Mouse (Mus musculus): ENCODE measurements around the gene Mad1l1.

Mad1l1 gene

DNA sequence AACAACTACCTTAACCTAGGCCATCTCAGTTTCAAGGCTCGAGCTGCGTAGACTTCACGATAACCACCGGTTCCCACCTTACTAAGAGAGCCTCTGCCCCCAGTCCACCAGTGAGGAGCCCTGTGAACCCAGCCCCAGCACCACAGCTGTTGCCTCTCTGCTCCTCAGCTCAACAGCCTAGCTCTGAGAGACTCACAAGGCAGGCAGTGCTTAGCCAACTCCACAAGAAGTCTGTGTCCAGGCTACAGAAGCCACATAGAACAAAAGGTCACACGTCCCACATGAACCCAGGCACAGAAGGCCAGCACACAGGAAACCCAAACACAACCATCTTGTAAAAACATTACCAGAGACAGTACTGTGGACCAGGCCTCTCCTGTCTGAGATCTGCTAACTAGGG, 62.7 kb downstream of the Mad1l1 start:
- no peak for DNase-seq (ENCODE audit: low spot score)

DNA sequence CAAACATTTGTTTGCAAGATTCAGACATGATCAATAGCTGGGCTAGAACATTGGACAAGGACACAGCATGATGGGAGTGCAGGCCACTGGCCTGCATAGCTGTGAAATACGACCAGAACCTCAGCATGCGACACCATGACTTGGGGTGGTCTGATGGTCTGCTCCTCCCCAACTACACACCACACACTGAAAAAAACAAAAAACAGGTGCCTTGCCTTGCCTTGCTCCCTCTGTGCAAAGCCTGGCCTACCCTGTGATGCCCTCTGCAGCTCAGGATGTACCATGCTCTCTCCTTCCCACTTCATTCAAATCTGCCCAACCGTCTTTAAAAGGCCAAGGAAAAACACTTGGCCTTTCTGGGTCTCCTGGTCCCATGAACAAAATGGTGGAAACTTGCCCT, 63.3 kb downstream of the Mad1l1 start:
- DNase-seq (ENCODE audit: low spot score) = no peak

DNA sequence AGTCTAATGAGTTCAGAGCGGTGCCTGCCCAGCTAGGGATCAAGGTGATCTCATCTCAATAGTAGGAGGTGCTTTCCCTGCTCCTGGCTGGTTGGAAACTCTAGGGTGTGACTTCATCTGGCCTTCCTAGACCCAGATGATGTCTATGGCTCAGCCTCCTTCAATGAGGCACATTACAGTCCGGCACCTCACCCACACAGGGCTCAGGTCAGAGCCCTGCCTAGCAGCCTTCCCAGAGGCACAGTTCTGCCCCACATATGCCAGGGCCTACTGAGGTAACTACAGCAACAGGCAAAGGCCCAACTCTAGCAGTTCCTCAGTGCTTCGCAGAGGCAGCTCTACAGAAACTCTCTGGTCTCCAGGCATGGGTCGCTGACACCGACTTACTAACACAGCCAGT, 63.9 kb downstream of the Mad1l1 start:
- no peak for DNase-seq (ENCODE audit: low spot score)

DNA sequence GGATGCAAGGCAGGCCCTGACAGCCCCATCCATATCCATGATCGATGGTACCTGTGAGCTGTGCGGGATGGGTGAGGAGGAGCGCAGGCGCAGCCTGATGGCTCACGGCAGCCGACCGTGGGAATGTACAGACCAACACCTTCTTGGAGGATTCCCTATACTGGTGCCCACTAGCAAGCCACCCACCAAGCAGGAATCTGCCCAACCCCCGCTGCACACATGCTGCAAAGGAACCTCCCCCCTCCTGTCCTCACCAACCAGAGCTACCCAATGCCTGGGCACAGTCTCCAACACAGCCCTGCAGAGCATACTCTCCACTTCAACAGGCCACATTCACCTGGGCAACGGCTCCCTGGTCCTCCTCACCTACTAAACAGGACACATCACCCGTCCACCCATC, 64.7 kb downstream of the Mad1l1 start:
- no peak for DNase-seq (ENCODE audit: low spot score)

DNA sequence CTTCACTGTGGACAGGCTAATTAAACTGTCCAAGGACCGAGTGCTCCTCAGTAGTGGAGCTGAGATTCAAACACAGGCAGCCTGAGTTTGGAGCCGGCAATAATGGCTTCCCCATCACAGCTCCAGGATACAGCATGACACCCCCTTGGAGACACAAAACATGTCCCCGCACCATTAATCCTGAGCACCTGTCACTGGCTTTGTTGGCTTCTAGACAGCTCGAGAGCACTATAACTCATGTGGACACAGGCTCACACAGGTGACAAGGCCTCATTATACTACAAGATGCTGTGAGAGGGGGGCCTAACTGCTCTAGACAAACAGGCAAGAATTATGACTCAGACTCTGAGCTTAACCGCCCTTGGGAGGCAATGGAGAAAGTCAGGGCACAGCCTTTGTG, 66.1 kb downstream of the Mad1l1 start:
- no peak for DNase-seq (ENCODE audit: low spot score)

DNA sequence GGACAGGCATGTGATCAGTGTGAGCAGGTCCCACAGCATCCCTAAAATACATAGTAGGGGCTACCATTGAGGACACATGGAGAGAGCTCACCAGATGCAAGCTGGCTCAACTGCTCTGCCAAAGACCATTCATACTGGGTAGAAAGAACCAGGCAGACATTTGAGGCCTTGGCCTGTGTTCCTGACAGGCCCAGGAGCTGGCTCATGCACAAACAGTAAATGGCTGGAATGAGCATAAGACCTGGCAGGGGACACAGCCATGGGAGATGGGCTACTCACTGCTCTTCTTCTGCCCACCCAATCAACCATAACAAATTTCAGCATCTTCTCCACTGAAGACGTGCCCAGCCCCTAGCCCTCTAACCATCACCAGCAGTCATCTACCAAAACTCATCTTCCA, 66.7 kb downstream of the Mad1l1 start:
- no peak for DNase-seq (ENCODE audit: low spot score)

DNA sequence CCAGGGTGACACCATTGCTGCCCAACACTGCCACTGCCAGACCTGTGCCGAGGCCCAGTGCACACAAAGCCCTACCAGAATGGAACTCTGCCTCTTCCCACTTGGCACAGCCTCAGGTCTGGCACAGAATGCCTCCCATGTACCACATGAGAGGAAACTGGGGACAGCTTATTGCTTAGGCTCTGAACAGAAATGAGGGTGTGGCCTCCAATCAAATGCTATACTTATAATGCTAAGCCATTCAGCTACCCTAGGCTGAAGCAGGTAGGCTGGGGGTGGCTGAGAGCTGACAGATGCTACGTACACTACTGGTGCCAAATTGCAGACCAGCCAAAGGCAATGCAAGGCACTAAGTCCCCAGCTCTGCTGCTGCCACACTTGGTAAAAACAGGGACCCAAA, 69.4 kb downstream of the Mad1l1 start:
- no peak for DNase-seq (ENCODE audit: low spot score)

DNA sequence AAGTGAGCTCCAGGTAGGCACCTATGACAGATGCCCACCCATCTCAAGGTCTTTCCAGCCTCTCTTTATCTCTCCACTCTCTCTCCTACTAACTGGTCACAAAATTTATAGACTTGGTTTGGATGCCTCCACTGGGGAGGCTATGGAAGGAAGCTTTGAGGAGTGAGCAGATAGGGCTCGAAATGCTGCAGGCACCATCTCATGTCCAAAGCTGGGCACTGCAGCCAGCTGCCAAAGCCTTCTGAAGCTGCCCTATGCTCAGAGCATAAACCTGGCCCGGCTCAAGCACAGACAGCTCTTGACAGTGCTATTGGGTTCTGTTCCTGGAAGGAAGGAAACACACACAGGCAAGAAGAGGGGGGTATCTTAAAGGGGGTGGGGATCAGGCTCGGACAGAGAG, 71.0 kb downstream of the Mad1l1 start:
- no peak for DNase-seq (ENCODE audit: low spot score)

DNA sequence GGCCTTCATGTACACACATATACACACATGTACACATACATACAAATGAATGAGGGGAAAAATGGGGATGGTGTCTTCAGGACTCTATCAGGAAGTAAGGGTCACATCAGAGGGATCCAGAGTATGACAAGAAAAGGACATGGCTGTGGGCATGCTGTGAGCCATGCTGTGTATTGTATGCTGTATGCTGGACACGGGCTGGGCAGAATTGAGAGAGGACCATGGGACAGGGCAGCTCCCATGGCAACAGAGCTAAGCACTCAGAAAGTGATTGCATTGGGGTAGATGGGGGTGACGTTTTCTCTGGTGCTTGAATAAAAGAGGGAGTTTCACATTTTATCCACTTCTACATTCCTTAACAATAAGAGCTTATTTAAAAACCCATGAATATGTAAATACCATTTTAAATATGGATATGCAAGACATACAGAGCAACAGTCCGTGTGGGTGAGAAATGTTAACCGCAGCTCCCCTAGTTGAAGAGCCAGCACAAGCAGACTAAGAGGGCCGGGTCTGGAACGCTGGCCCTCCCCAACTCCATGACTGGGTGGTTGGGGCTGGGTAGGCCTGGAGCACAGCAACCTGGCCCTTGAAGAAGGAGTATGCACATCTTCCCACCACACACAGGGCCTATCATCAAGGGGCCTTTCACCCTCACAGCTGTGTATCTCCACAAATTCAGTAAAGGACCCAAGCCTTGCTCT, 71.8 kb downstream of the Mad1l1 start:
- DNase-seq (ENCODE audit: low spot score) = no peak

DNA sequence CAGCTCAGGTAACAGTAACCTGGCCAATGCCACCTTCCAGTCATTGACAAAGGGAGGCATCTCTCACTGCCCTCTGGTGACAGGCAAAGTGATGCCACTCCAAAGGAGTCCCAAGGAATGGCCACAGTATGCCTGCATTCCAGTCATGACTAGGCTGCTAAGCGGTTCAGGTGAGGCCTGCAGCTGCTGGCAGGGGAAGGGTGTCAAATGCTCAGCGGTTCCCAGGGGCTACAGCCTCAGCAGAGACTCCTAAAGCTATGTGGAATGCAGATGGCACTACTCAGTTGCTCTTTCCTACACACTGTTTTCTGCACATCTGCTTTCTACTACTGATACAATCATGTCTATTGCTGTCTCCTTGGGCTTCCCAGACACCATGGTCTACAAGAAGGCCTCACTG, 73.3 kb downstream of the Mad1l1 start:
- DNase-seq (ENCODE audit: low spot score) = no peak

DNA sequence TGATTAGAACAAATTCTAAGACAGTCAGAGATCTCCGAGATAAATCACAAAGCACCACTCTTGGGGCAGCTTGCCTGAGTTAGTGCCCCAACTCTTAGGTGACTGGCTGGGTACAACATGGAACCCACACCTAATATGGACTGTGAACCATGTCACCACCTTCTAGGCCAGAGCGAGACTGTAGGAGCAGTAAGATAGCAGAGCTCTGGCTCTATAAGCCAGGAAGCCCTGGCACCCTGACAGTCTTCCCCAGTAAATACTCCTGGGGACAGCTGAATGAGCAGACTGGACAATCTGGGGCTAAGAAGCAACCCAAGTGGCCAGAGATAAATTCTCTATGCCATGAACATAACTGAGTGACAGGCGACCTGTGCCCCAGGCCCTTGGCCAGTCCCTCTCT, 81.1 kb downstream of the Mad1l1 start:
- no peak for DNase-seq (ENCODE audit: low spot score)

DNA sequence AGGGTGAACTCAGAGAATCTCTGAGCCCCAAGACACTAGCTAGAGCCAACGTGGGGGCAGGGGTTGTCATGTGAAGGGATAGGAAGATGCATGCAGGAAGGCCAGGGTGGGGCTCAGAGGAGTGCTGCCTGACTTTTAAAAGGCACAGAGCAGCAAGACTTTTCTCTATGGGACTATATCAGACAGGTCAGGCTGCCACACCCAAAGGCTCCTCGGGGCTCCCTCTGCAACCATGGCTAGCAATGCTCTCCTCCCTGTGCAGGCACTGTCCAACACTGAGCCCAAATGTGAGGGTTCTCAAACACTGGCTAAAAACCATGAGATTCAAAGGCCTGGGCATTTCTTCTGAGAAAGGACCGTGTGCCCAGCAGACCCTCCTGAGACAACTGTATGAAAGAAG, 82.5 kb downstream of the Mad1l1 start:
- DNase-seq (ENCODE audit: low spot score) = no peak

DNA sequence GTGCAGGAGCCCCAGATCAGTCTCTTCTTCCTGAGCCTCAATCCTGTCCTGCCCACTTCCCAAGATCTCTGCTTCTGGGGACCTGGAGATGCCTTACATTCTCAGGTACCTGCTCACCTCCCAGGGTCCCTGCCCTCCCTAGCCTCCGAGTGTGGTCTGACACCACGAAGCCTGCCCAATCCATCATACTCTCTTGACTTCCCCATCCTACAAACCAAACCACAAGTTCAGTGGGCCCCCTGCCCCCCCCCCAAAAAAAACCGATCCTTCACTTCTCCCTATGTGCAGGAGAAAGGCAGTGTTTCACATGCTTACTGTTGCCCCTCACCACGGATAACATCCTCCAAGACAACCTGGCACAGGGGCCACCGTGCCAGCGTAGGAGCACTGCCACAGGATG, 90.5 kb downstream of the Mad1l1 start:
- DNase-seq (ENCODE audit: low spot score) = no peak

DNA sequence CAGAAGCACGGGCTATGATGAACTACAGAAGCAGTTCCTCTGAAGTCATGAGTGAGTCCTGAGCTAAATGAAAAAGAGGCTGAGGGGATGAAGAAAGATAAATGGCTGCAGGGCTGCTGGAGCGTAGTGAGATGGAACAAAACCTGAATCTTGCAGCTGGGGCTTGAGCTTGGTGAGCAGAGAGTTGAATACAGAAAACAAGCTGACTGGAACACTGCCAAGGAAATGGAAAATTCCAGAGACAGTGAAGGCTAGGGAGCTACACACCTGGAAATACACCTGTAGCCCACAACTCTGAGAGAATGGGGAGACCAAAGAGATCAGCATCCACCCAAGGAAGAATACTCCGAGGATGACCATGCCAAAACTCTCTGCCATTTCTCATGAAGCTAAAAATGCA, 93.0 kb downstream of the Mad1l1 start:
- DNase-seq (ENCODE audit: low spot score) = no peak

DNA sequence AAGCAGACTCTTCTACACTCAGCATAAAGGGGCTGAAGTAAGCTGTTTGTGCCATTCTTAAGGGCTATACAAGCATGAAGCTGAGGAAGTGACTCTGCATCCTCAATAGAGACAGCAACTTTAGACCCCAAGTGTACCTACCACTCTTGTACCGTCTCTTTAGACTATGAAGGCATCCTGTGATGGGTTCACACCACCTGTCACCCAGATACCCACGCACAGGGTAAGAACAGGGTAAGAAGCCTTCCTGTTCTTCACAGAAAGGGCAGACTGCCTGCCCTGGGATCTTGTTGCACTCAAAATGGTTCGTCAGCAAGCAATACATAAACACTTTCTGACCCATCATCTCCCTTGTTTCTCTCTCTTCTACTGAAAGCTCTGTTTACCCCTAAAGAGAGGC, 94.5 kb downstream of the Mad1l1 start:
- DNase-seq (ENCODE audit: low spot score) = no peak

DNA sequence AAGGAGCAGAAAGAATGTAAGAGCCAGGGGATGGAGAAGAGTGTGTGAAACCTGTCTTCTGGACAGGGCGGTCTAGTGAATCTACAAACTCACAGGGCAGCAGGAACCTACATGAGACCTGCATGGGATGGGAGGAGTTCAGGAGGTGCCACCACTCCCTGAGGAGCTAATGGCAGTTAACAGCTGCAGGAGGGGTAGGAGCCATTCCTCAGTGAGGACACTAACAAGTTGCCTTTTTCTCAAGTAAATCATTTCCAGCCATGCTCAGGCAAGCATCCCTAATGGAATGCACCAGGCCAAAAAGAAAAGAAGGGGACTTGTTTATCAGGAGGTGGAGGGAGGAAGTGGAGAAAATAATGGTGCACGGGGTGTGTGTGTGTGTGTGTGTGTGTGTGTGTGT, 95.5 kb downstream of the Mad1l1 start:
- DNase-seq (ENCODE audit: low spot score) = no peak

DNA sequence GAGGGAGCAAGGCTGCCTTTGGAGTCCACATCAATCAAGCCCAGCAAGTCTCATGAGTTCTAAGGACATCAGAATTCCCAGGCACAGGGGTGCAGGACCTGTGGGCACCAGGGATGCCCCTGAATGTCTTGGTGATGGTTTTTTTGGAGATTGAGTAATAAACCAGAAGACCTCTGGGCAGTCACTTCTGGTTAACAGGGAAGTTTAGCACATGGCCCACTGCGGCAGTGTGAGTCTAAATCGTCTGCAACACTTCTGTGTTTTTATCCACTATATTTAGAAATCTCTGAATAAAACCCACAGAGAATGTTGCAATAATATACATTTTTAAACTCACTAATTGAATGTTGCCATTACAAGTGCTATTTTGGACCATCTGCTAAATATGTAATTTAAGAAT, 96.2 kb downstream of the Mad1l1 start:
- no peak for DNase-seq (ENCODE audit: low spot score)

DNA sequence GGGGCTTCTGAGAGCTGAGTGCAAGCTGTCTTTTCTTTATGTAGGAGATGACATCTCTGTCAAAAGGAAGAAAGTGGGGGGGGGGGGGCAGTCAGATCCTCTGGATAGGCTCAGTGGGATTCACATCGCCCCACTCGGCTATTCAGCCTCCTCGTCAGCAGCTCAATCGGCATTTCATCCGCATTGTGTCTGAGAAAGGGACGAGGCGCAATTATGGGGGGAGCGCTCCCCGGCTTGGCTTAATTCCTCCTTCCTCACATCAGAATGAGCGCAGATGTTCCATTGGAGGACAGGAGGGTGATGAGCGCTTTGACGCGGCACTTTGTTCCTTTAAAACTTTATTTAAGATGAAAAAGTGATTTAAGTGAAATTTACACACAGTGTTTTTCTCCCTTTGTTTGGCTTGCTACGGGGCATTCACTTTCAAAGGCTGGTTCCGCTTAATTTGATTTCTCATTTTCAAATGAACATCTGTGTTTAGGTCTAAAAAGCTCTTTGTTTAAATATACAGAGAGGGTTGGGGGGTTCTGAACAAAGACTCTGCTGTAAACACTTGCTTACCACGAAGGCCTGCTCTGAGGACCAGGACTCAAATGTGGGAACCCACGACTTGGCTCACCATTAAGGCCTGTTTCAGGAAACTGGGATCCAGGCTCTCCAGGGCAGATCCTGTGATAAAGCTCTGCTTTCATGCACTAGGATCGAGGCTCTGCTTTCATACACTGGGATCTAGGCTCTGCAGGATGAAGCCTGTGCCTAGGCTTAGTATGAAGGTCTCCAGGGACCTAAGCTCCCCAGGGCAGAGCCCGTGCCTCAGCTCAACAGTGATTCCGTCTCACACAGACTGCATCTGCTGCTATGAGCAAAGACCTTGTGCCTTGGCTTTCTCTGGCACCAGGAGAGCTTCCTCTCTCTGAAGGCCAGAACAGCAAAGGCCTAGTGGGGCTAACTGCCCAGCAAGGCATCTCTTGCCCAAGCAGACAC, 98.0 kb downstream of the Mad1l1 start:
- no peak for DNase-seq (ENCODE audit: low spot score)

DNA sequence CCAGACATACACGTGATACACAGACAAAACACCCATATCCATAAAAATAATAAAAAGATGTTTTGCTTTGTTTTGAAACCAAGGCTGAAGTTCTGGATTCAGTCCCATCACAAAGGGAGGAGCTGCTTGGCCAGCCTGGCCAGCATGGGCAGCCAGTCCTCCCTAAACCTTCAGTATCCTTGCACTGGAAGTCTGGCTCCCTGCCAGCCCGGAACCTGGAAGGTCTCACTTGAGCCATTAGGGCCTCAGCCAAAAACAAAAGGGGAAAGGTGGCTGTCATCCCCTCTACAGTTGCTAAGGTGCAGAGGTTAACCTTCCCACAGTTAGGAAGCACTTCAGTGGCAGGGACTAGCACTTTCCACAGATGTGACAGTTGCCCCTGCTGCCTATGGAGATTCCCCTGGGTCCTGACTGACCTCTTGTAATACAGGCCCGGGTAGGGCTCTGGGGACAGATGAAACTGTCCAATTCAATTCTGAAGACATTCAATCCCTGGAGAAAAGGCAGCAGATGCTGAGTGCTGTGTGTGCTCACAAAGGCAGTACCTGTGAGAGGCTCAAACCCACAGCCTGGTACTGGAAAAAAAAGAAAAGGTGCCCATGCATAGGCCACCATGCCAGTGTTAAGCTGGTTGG, 100.2 kb downstream of the Mad1l1 start:
- DNase-seq (ENCODE audit: low spot score) = peak; percentile 46

DNA sequence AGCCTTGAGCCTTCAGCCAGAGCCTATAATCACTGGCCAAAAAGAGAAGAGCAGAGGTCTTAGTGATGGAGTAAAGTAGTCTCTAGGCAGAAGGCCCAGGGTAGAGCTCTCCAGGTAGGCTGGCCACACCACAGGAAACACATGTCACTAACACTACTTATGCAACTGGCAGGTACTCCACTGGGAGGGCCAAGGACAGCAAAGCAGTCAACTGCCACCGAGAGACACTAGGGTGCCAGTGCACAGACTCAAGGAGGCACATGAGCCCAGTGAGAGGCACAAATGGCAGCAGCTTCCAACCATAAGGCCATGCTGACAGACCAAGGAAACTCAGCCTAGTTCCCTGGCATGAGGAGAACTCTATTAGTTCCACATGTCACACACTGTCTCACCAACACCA, 102.1 kb downstream of the Mad1l1 start:
- no peak for DNase-seq (ENCODE audit: low spot score)

DNA sequence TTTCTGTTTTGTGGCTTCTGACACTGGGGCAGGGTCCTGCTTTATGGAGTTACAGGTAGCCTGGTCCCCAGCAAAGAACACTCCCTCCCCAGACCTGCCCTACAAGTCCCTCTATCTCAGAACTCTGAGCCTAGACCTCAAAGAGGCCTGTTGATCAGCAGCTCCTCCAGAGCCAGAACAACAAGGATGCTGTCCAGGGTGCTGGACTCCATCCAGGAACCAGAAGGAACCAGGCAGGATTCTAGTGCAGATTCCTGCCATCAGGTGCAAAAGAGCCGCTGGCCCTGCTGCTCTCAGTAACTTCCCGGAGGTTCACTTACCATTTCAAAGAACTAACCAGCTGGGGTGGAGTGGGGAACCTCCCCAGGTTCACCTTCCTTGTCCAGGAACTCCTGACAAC, 103.5 kb downstream of the Mad1l1 start:
- DNase-seq (ENCODE audit: low spot score) = peak; percentile 42

DNA sequence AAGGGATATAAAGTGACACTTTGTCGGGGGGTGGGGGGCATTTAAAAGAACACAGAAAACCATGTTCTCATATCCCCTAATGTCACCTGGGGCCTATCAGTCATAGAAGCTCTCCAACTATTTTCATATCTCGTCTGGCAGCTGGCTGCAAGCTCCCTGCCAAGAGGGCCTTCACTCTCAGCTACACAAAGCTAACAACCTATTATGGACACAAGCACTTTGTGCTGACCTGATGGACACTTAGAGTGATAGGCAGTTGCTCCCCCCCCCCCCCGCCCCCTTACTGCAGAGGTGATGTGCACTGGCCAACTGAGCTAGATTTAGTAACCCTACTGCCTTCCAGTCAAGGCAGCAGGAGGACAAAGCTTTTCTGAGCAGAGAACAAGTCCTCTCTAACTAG, 104.3 kb downstream of the Mad1l1 start:
- no peak for DNase-seq (ENCODE audit: low spot score)

DNA sequence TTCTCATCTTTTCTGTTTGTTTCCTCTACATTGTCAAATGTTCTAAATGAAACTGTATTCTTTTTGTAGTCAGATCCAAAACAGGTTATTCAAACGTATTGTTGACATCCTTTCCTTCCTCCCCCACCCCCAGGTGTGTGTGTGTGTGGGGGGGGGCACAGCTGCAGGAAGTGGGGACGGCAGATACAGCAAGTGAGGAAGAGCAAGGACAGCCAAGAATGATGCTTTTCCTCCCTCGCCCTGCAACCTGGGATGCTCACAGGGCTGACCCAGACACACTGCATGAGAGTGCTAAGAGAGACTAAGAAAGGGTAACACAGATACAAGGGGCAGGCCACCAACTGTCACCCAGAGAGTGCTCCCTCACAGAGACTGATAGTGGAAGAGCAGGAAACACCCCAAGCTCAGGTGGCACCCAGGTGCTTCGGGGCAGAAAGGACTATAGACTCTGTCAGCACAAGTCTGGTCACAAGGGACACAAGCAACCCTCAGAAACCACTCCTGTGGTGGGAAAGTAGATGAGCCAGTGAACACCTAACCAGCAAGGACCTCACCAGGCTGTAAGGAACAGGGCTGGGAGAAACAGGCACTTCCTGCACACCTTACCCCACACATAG, 105.8 kb downstream of the Mad1l1 start:
- DNase-seq (ENCODE audit: low spot score) = no peak

All from ovary, postnatal 14 days (tissue).